Mouse (Mus musculus) small intestine, adult 2 months (tissue): ENCODE measurements at regions not wholly inside any gene's neighbourhood (a gene's known extent, or its start where the extent isn't known, plus 50 kb on each side); places are given as distances from the start of the nearest gene placed in this dataset.

ENCODE experiments used
- H3K27ac ChIP-seq: fragments of 200-500 bp; 2 replicates; pipeline ENCODE4 v1.5.1; 2012; ENCODE audit warnings: low read depth, low read length, control low read depth, inconsistent platforms; ENCODE audit not compliant: insufficient read depth
- H3K27me3 ChIP-seq: fragments of 200-500 bp; 2 replicates; pipeline ENCODE4 v1.6.1; 2012; ENCODE audit warnings: mild to moderate bottlenecking, moderate library complexity, low read length, inconsistent platforms; ENCODE audit not compliant: control insufficient read depth, insufficient read depth
- H3K36me3 ChIP-seq: fragments of 200-500 bp; 2 replicates; pipeline ENCODE4 v1.6.1; 2012; ENCODE audit warnings: mild to moderate bottlenecking, low read length, control low read depth, inconsistent platforms; ENCODE audit not compliant: control insufficient read depth, insufficient read depth
- H3K4me1 ChIP-seq: fragments of 200-500 bp; 2 replicates; pipeline ENCODE4 v1.6.1; 2012; ENCODE audit warnings: low read length, inconsistent platforms, mixed read lengths; ENCODE audit not compliant: control insufficient read depth, insufficient read depth, insufficient read length
- H3K4me3 ChIP-seq: fragments of 200-500 bp; 2 replicates; pipeline ENCODE4 v1.5.1; 2012; ENCODE audit warnings: low read depth, mild to moderate bottlenecking, control low read depth, inconsistent platforms, low read length, moderate library complexity
- CTCF ChIP-seq: fragments of 200-500 bp; IDR thresholded peaks from 2 replicates; pipeline ENCODE4 v1.5.1; 2012; ENCODE audit warnings: low read depth, mild to moderate bottlenecking, control low read depth, inconsistent platforms, low read length, moderate library complexity, mixed read lengths; ENCODE audit not compliant: insufficient replicate concordance, insufficient read length; ENCODE audit errors: extremely low read depth
- POLR2A ChIP-seq: fragments of 200-500 bp; IDR thresholded peaks from 2 replicates; pipeline ENCODE4 v1.6.1; 2012; ENCODE audit warnings: low read depth, mild to moderate bottlenecking, control low read depth, inconsistent platforms, low read length, moderate library complexity
- WGBS: fragments of 180-500 bp; shearing (Covaris S2); methylation state at CpG from one replicate; pipeline ENCODE4 v1.1.7; 2018; 5-methylcytosine and 5-hydroxymethylcytosine counted together

GRCm38 (mm10) chr1:39122316-39123015, 71.1 kb upstream of the Npas2 start:
- WGBS: 59% methylated on average over 8 of the region's 8 CpGs
- no peak for TF ChIP-seq POLR2A
- TF ChIP-seq CTCF: no peak
- Histone ChIP-seq H3K27me3 (no peaks in the 10 kb centered on the region), H3K4me1 (peaks cover 2% of the 10 kb centered on the region), H3K36me3 (no peaks in the 10 kb centered on the region), H3K4me3 (no peak overlapping the region), H3K27ac (no peak overlapping the region)

GRCm38 (mm10) chr1:39123081-39123812, 70.3 kb upstream of the Npas2 start:
- H3K36me3 ChIP-seq: no peaks in the 10 kb centered on the region
- no peak for TF ChIP-seq POLR2A
- no peak for TF ChIP-seq CTCF
- H3K27me3 ChIP-seq: no peaks in the 10 kb centered on the region
- WGBS: 26% methylated on average over 10 of the region's 10 CpGs
- no peak overlapping the region for H3K27ac ChIP-seq
- no peak overlapping the region for H3K4me3 ChIP-seq
- peaks cover 2% of the 10 kb centered on the region for H3K4me1 ChIP-seq

GRCm38 (mm10) chr1:39123813-39124146, 69.8 kb upstream of the Npas2 start:
- H3K36me3 ChIP-seq: no peaks in the 10 kb centered on the region
- H3K4me1 ChIP-seq: peaks cover 2% of the 10 kb centered on the region
- no peak for TF ChIP-seq CTCF
- no peak for TF ChIP-seq POLR2A
- no peak overlapping the region for H3K27ac ChIP-seq
- no peaks in the 10 kb centered on the region for H3K27me3 ChIP-seq
- WGBS: 71% methylated on average over 2 of the region's 2 CpGs
- H3K4me3 ChIP-seq: no peak overlapping the region

GRCm38 (mm10) chr1:39134521-39134920, 59.0 kb upstream of the Npas2 start:
- no peaks in the 10 kb centered on the region for H3K27me3 ChIP-seq
- H3K27ac ChIP-seq: no peak overlapping the region
- no peaks in the 10 kb centered on the region for H3K36me3 ChIP-seq
- TF ChIP-seq POLR2A (no peak), CTCF (no peak)
- H3K4me3 ChIP-seq: no peak overlapping the region
- no peaks in the 10 kb centered on the region for H3K4me1 ChIP-seq
- whole genome bisulfite sequencing: 77% methylated on average over 2 of the region's 2 CpGs

GRCm38 (mm10) chr1:39143054-39143453, 50.5 kb upstream of the Npas2 start:
- WGBS: 83% methylated on average over 2 of the region's 2 CpGs
- TF ChIP-seq CTCF (no peak), POLR2A (no peak)
- H3K27me3 ChIP-seq: no peaks in the 10 kb centered on the region

GRCm38 (mm10) chr1:39143626-39144025, 49.9 kb upstream of the Npas2 start:
- no peak overlapping the region for H3K27ac ChIP-seq
- no peaks in the 10 kb centered on the region for H3K27me3 ChIP-seq
- WGBS: 80% methylated on average over 5 of the region's 5 CpGs

More at GRCm38 (mm10) chr1:39143054-39143453, 50.5 kb upstream of the Npas2 start:
- Histone ChIP-seq H3K36me3 (no peaks in the 10 kb centered on the region), H3K27ac (no peak overlapping the region), H3K4me3 (no peak overlapping the region), H3K4me1 (no peaks in the 10 kb centered on the region)

More at GRCm38 (mm10) chr1:39143626-39144025, 49.9 kb upstream of the Npas2 start:
- no peak overlapping the region for H3K4me3 ChIP-seq
- H3K36me3 ChIP-seq: no peaks in the 10 kb centered on the region
- no peaks in the 10 kb centered on the region for H3K4me1 ChIP-seq
- no peak for TF ChIP-seq CTCF
- no peak for TF ChIP-seq POLR2A
